ENCODE assay signal across 29 mouse cellular contexts in genomic region chr11:62955776-62956175, GRCm38 (mm10). TPM values are rescaled to one million over a fixed set of nuclear protein-coding genes. Genes with fewer than 3 reads are reported as not detected.
DNase-seq lines count a peak whose midpoint lies in the region; ATAC-seq and TF ChIP-seq lines count a peak whose summit lies in the region.
"Had no signal": no experiment of that assay in that cellular context is flagged by ENCODE, and none has a peak within 500 bp of the region (broad histone marks: within the 10 kb centered on the region; RNA-seq: fewer than 3 reads in every experiment).

No protein-coding gene starts in this region.

- no peak overlapping the region for H3K4me2 ChIP-seq in midbrain, embryonic 11.5 days

- no peak for ATAC-seq in midbrain, embryonic 11.5 days (ENCODE audit: low FRiP score)
- ATAC-seq: activated CD4-positive, CD25-positive, alpha-beta regulatory T cell, adult 4 months; CD4-positive, CD25-positive, alpha-beta regulatory T cell, adult 4 months; Patski had no signal

- H3K4me1 ChIP-seq in ES-E14 (ENCODE audit: control insufficient read depth in 2 of 2, insufficient read depth in 2 of 2, low read length in 2 of 2, poor library complexity in 1 of 2), result peaks cover 2 to 16% of the 10 kb centered on the region in 2 experiments; a peak in 2 of 4 replicates
- H3K4me1 ChIP-seq in midbrain, embryonic 11.5 days (ENCODE audit: control insufficient read depth, insufficient read depth, low read length), result no peaks in the 10 kb centered on the region

- 45% methylated on average over 6 of the region's 6 CpGs for WGBS in midbrain, embryonic 11.5 days

- H3K27ac ChIP-seq in ES-E14 (ENCODE audit: insufficient read depth, low read depth, low read length, poor library complexity, severe bottlenecking), result peak overlapping the region; percentile 2; the same call in 1 of the 2 replicates
- H3K27ac ChIP-seq in midbrain, embryonic 11.5 days (ENCODE audit: low read depth, low read length), result no peak overlapping the region

- in situ Hi-C loops in ES-E14 (cut with MboI; ENCODE audit: low sequenced_read_pairs in 2 of 2, unreplicated experiment in 2 of 2), result no loop called here

- H3K9me3 ChIP-seq in ES-E14 (ENCODE audit: control insufficient read depth, insufficient read depth, low read depth, low read length), result no peaks in the 10 kb centered on the region
- H3K9me3 ChIP-seq in midbrain, embryonic 11.5 days (ENCODE audit: control insufficient read depth, low read length), result 0 out of 2 replicates have a peak, but pooled peaks cover 3% of the 10 kb centered on the region
- H3K9me3 ChIP-seq: G1E had no signal

- H3K36me3 ChIP-seq in ES-E14 (ENCODE audit: control insufficient read depth, insufficient read depth, low read length, poor library complexity, severe bottlenecking), result no peaks in the 10 kb centered on the region
- H3K36me3 ChIP-seq in midbrain, embryonic 11.5 days (ENCODE audit: control insufficient read depth, insufficient read depth, low read length), result no peaks in the 10 kb centered on the region
- H3K36me3 ChIP-seq: G1E had no signal

- H3K27me3 ChIP-seq in midbrain, embryonic 11.5 days (ENCODE audit: control insufficient read depth, insufficient read depth, low read length), result no peaks in the 10 kb centered on the region
- H3K27me3 ChIP-seq: Patski had no signal

- DNase-seq in ES-CJ7 (ENCODE audit: low read depth, low spot score) (peak; percentile 45), ES-E14 (ENCODE audit: low read depth, low spot score) (no peak), R1 (ENCODE audit: low read depth, low spot score) (peak; percentile 91), ZHBTc4 (ENCODE audit: low read depth, low spot score) (peak; percentile 62)
- DNase-seq in frontal cortex, postnatal 25 days (ENCODE audit: low spot score in 2 of 2), result no peak
- no peak for DNase-seq in spleen, postnatal 4 days (ENCODE audit: low spot score in 2 of 2)
- no peak for DNase-seq in adrenal gland, adult 18-20 months (ENCODE audit: low spot score in 2 of 2)
- DNase-seq in midbrain, embryonic 11.5 days (ENCODE audit: low spot score, missing footprints), result no peak
- DNase-seq: adrenal gland, adult 2 months; adrenal gland, adult 8-10 months; adrenal gland, postnatal 10 days; adrenal gland, postnatal 14 days; adrenal gland, postnatal 25 days; adrenal gland, postnatal 36 days; B cell, adult 2 months; cerebellum, adult 11 months; cerebellum, adult 11-12 months; cerebellum, adult 18-20 months; cerebellum, adult 2 months; cerebellum, adult 8-10 months; cerebellum, adult 9-10 months; cerebellum, adult 9-11 months had no signal

- H3K9ac ChIP-seq in ES-E14 (ENCODE audit: insufficient read depth, low read depth, low read length, poor library complexity, severe bottlenecking), result no peak overlapping the region
- H3K9ac ChIP-seq in midbrain, embryonic 11.5 days (ENCODE audit: low read length), result no peak overlapping the region

- H3K4me3 ChIP-seq in ES-E14 (ENCODE audit: insufficient read depth in 1 of 2, low read depth in 1 of 2, low read length in 2 of 2, poor library complexity in 1 of 2, severe bottlenecking in 1 of 2), result no peak overlapping the region
- no peak overlapping the region for H3K4me3 ChIP-seq in midbrain, embryonic 11.5 days (ENCODE audit: low read depth, low read length)

TF ChIP-seq in ES-E14, 5 proteins besides CTCF, POLR2A, EP300 and RAD21:
- no peak for TF ChIP-seq ZNF384 (IDR thresholded peaks at IDR 0.05; ENCODE audit: low read depth, low read length)
- TF ChIP-seq MAFK (IDR thresholded peaks at IDR 0.05; ENCODE audit: insufficient read depth, low read depth, low read length), result no peak
- TF ChIP-seq CHD2 (IDR thresholded peaks at IDR 0.05; ENCODE audit: low read depth, low read length), result no peak
- TF ChIP-seq HCFC1 (IDR thresholded peaks at IDR 0.05; ENCODE audit: borderline replicate concordance, insufficient read depth, low read length), result no peak
- TF ChIP-seq ZC3H11A (IDR thresholded peaks at IDR 0.05; ENCODE audit: borderline replicate concordance, low read depth, low read length), result no peak

RNA-seq across cellular contexts. Expression of gene Cdrt4, which starts 4.8 kb away (rescaled TPM):
- total RNA-seq in ES-E14 (2012; rRNA removed), result 1.1 and 1.6 TPM in 2 replicates
- total RNA-seq in adrenal gland, adult 18-20 months (2021), result not detected
- polyA plus RNA-seq in midbrain, embryonic 11.5 days (2014; fragmentation: Nextera tagmentation; extraction: Ambion mirVana), result 0.32 TPM in 1 of 2 replicates, not detected in the other
- total RNA-seq: adrenal gland, adult 2 months; adrenal gland, postnatal 10 days; adrenal gland, postnatal 14 days; adrenal gland, postnatal 25 days; adrenal gland, postnatal 36 days; CH12.LX; MEL had no signal
- polyA plus RNA-seq: activated CD4-positive, CD25-positive, alpha-beta regulatory T cell, adult 4 months; C2C12; CD4-positive, CD25-positive, alpha-beta regulatory T cell, adult 4 months; G1E; Patski had no signal

Comparison
In these comparisons a context has a peak if more than half of its experiments do, and no peak if none do; other contexts are left out.
1. DNase-seq: peak in ES-CJ7 (single experiment), R1 (single experiment) and ZHBTc4 (single experiment); none in ES-E14 (single experiment), frontal cortex, postnatal 25 days (0 of 2), spleen, postnatal 4 days (0 of 2), adrenal gland, adult 18-20 months (0 of 2) and midbrain, embryonic 11.5 days (single experiment).